Mouse (Mus musculus) G1E-ER4 (cell line): Measurements from ENCODE around the gene Rnaseh2a. TPM values are rescaled to one million over a fixed set of nuclear protein-coding genes. Genes with fewer than 3 reads are reported as not detected.

ENCODE experiments used
- GATA1 ChIP-seq: IDR thresholded peaks from one replicate; pipeline ENCODE4 v1.8.0; 2012; ENCODE audit warnings: low read length, inconsistent platforms
- polyA plus RNA-seq: library from polyadenylated mRNA; stranded (reverse); fragments of >175 nt; gene quantifications from 2 replicates; pipeline ENCODE4 v1.2.3, GENCODE M21; 2012

Rnaseh2a gene
- polyA plus RNA-seq, 1 experiment: 803 TPM

- TF ChIP-seq GATA1: no peak
Observed at GRCm38 (mm10) chr8:84933767-84934559, 35.6 kb downstream of the Rnaseh2a start.

GRCm38 (mm10) chr8:84930582-84930981 lies 39.0 kb downstream of the Rnaseh2a start:
- TF ChIP-seq GATA1: no peak

GRCm38 (mm10) chr8:84928456-84929306 lies 40.9 kb downstream of the Rnaseh2a start:
- TF ChIP-seq GATA1: no peak

- TF ChIP-seq GATA1: no peak
Observed at GRCm38 (mm10) chr8:84927513-84927912, 42.1 kb downstream of the Rnaseh2a start.

GRCm38 (mm10) chr8:84925557-84925956 lies 44.0 kb downstream of the Rnaseh2a start:
- no peak for TF ChIP-seq GATA1

GRCm38 (mm10) chr8:84921596-84921995 lies 48.0 kb downstream of the Rnaseh2a start:
- TF ChIP-seq GATA1: no peak

- TF ChIP-seq GATA1: no peak
Observed at GRCm38 (mm10) chr8:84918646-84919045, 50.9 kb downstream of the Rnaseh2a start.

- no peak for TF ChIP-seq GATA1
Observed at GRCm38 (mm10) chr8:84917781-84918180, 51.8 kb downstream of the Rnaseh2a start.

- TF ChIP-seq GATA1: no peak
Observed at GRCm38 (mm10) chr8:84915269-84915668, 54.3 kb downstream of the Rnaseh2a start.

- TF ChIP-seq GATA1: no peak
Observed at GRCm38 (mm10) chr8:84913960-84914359, 55.6 kb downstream of the Rnaseh2a start.

- TF ChIP-seq GATA1: no peak
Observed at GRCm38 (mm10) chr8:84913502-84913900, 56.1 kb downstream of the Rnaseh2a start.

GRCm38 (mm10) chr8:84912895-84913501 lies 56.6 kb downstream of the Rnaseh2a start:
- TF ChIP-seq GATA1: no peak

- TF ChIP-seq GATA1: no peak
Observed at GRCm38 (mm10) chr8:84912391-84912790, 57.2 kb downstream of the Rnaseh2a start.

GRCm38 (mm10) chr8:84911854-84912253 lies 57.7 kb downstream of the Rnaseh2a start:
- TF ChIP-seq GATA1: no peak

- no peak for TF ChIP-seq GATA1
Observed at GRCm38 (mm10) chr8:84910551-84910950, 59.0 kb downstream of the Rnaseh2a start.

- no peak for TF ChIP-seq GATA1
Observed at GRCm38 (mm10) chr8:84909949-84910348, 59.6 kb downstream of the Rnaseh2a start.
